ENCODE assay signal across 8 mouse cellular contexts in the genomic region with DNA sequence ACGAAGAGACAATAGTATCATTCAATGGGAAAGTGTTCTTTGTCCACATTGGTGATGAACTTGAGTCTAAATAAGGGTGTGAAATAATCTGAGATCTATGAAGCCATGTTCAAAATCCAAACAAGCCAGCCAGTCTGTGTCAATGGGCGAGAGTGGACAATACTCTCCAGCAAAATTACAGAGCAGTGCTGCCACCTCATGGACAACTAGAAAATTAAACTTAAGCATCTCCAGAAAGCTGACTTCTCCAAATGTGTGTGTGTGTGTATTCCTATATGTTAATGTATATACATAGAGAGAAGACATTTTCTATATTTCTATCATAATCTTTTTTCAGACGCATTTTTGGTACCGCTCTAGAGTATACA. TPM values are rescaled to one million over a fixed set of nuclear protein-coding genes. Genes with fewer than 3 reads are reported as not detected.
A peak's percentile ranks its signal among the peaks of the same experiment; 100 is the strongest.
DNase-seq lines count a peak whose midpoint lies in the region; ATAC-seq and TF ChIP-seq lines count a peak whose summit lies in the region.

No protein-coding gene starts in this region.

- H3K4me3 ChIP-seq in forebrain, embryonic 14.5 days (ENCODE audit: low read depth, low read length): no peak overlapping the region
- no peak overlapping the region for H3K4me3 ChIP-seq in intestine, embryonic 15.5 days (replicated peaks)
- H3K4me3 ChIP-seq in liver, embryonic 14.5 days (ENCODE audit: insufficient read depth in 1 of 2, low read depth in 2 of 2, low read length in 2 of 2): no peak overlapping the region
- H3K4me3 ChIP-seq in neural tube, embryonic 12.5 days: no peak overlapping the region

- peak; percentile 37 to 49 for DNase-seq in urinary bladder, postnatal 36 days (ENCODE audit: low spot score in 2 of 2)
- no peak for DNase-seq in urinary bladder, postnatal 4 days (ENCODE audit: low spot score in 2 of 2)
- peak; percentile 52 for DNase-seq in c-Kit-positive CD71-positive TER-119-positive erythroid progenitor cells, embryonic 14.5 days (ENCODE audit: low spot score)
- DNase-seq in forebrain, embryonic 14.5 days (ENCODE audit: low spot score): peak; percentile 79
- DNase-seq in liver, embryonic 14.5 days (ENCODE audit: low read depth in 3 of 3, low spot score in 3 of 3): peak; percentile 34 to 54 (median 37)
- DNase-seq in yolk sac, embryonic 10.5 days (ENCODE audit: low spot score): peak; percentile 57

- no peak overlapping the region for H3K27ac ChIP-seq in forebrain, embryonic 14.5 days (ENCODE audit: low read depth, low read length)
- H3K27ac ChIP-seq in intestine, embryonic 15.5 days: no peak overlapping the region
- no peak overlapping the region for H3K27ac ChIP-seq in liver, embryonic 14.5 days
- no peak overlapping the region for H3K27ac ChIP-seq in neural tube, embryonic 12.5 days

- no peaks in the 10 kb centered on the region for H3K4me1 ChIP-seq in forebrain, embryonic 14.5 days (ENCODE audit: control insufficient read depth, insufficient read depth, low read length)
- H3K4me1 ChIP-seq in intestine, embryonic 15.5 days (replicated peaks): 0 out of 2 replicates have a peak, but pooled peaks cover 3% of the 10 kb centered on the region
- no peaks in the 10 kb centered on the region for H3K4me1 ChIP-seq in liver, embryonic 14.5 days (replicated peaks; ENCODE audit: control insufficient read depth in 2 of 2, insufficient read depth in 2 of 2, low read length in 1 of 2)
- H3K4me1 ChIP-seq in neural tube, embryonic 12.5 days: no peaks in the 10 kb centered on the region

- ATAC-seq in forebrain, embryonic 14.5 days: peak; percentile 73
- peak; percentile 70 for ATAC-seq in intestine, embryonic 15.5 days
- ATAC-seq in liver, embryonic 14.5 days (ENCODE audit: insufficient read depth): no peak
- peak; percentile 72 for ATAC-seq in neural tube, embryonic 12.5 days (ENCODE audit: low FRiP score, low read depth)

- 33% methylated on average over 4 of the region's 4 CpGs for WGBS in forebrain, embryonic 14.5 days
- 35% methylated on average over 4 of the region's 4 CpGs for WGBS in intestine, embryonic 15.5 days
- WGBS in liver, embryonic 14.5 days (ENCODE audit: insufficient replicate concordance): 23% methylated on average over 4 of the region's 4 CpGs
- 38% methylated on average over 4 of the region's 4 CpGs for WGBS in neural tube, embryonic 12.5 days

- TF ChIP-seq EP300 in liver, embryonic 14.5 days (IDR thresholded peaks at IDR 0.05; ENCODE audit: low read depth): no peak

- peak; percentile 62 for TF ChIP-seq CTCF in liver, embryonic 14.5 days (IDR thresholded peaks at IDR 0.05; ENCODE audit: low read depth)

- no peaks in the 10 kb centered on the region for H3K27me3 ChIP-seq in forebrain, embryonic 14.5 days (replicated peaks; ENCODE audit: control insufficient read depth, insufficient read depth, low read length)
- no peaks in the 10 kb centered on the region for H3K27me3 ChIP-seq in intestine, embryonic 15.5 days (replicated peaks)
- H3K27me3 ChIP-seq in liver, embryonic 14.5 days (ENCODE audit: control insufficient read depth, insufficient read depth, low read length): no peaks in the 10 kb centered on the region
- H3K27me3 ChIP-seq in neural tube, embryonic 12.5 days (replicated peaks): no peaks in the 10 kb centered on the region

- no peak overlapping the region for H3K9ac ChIP-seq in forebrain, embryonic 14.5 days (ENCODE audit: low read length)
- no peak overlapping the region for H3K9ac ChIP-seq in intestine, embryonic 15.5 days
- no peak overlapping the region for H3K9ac ChIP-seq in liver, embryonic 14.5 days (replicated peaks)
- no peak overlapping the region for H3K9ac ChIP-seq in neural tube, embryonic 12.5 days

- no peak overlapping the region for H3K4me2 ChIP-seq in forebrain, embryonic 14.5 days (ENCODE audit: low read length)
- H3K4me2 ChIP-seq in intestine, embryonic 15.5 days (replicated peaks): no peak overlapping the region
- no peak overlapping the region for H3K4me2 ChIP-seq in liver, embryonic 14.5 days (ENCODE audit: low read depth)
- H3K4me2 ChIP-seq in neural tube, embryonic 12.5 days (replicated peaks): no peak overlapping the region

- H3K36me3 ChIP-seq in forebrain, embryonic 14.5 days (ENCODE audit: control insufficient read depth, insufficient read depth, low read length): no peaks in the 10 kb centered on the region
- H3K36me3 ChIP-seq in intestine, embryonic 15.5 days: no peaks in the 10 kb centered on the region
- no peaks in the 10 kb centered on the region for H3K36me3 ChIP-seq in liver, embryonic 14.5 days (replicated peaks; ENCODE audit: control insufficient read depth, insufficient read depth, low read depth)
- no peaks in the 10 kb centered on the region for H3K36me3 ChIP-seq in neural tube, embryonic 12.5 days

- no peaks in the 10 kb centered on the region for H3K9me3 ChIP-seq in forebrain, embryonic 14.5 days (replicated peaks; ENCODE audit: control insufficient read depth, low read length)
- no peaks in the 10 kb centered on the region for H3K9me3 ChIP-seq in intestine, embryonic 15.5 days
- no peaks in the 10 kb centered on the region for H3K9me3 ChIP-seq in liver, embryonic 14.5 days (ENCODE audit: control insufficient read depth, low read length)
- no peaks in the 10 kb centered on the region for H3K9me3 ChIP-seq in neural tube, embryonic 12.5 days

RNA-seq across cellular contexts. Expression of a gene that starts 33.6 kb away (rescaled TPM):
- polyA plus RNA-seq in forebrain, embryonic 14.5 days (2014; fragmentation: Nextera tagmentation; extraction: Ambion mirVana): 13.6 and 15.4 TPM in 2 replicates
- 13.8 and 14.5 TPM in 2 replicates for polyA plus RNA-seq in intestine, embryonic 15.5 days (2015; fragmentation: Nextera tagmentation; extraction: Ambion mirVana)
- polyA plus RNA-seq in liver, embryonic 14.5 days (2012; rRNA removed): 9.3 and 10.5 TPM in 2 replicates
- polyA plus RNA-seq in liver, embryonic 14.5 days (2014; fragmentation: Nextera tagmentation; extraction: Ambion mirVana): 5.7 and 7.5 TPM in 2 replicates
- polyA plus RNA-seq in neural tube, embryonic 12.5 days (2016; fragmentation: Nextera tagmentation; extraction: Ambion mirVana): 20.6 and 26.1 TPM in 2 replicates

Comparison
In these comparisons a context has a peak if more than half of its experiments do, and no peak if none do; other contexts are left out.
1. DNase-seq: peak in urinary bladder, postnatal 36 days (2 of 2), c-Kit-positive CD71-positive TER-119-positive erythroid progenitor cells, embryonic 14.5 days (single experiment), forebrain, embryonic 14.5 days (single experiment), liver, embryonic 14.5 days (3 of 3) and yolk sac, embryonic 10.5 days (single experiment); none in urinary bladder, postnatal 4 days (0 of 2).